Mouse (Mus musculus) 3134 (cell line): ENCODE results near the gene Chn1.

ENCODE experiments used
- DNase-seq: peaks from one replicate; pipeline ENCODE4 v3.0.0-alpha.2; 2011; ENCODE audit warnings: low spot score; ENCODE audit not compliant: insufficient read length; ENCODE audit errors: extremely low read depth

Gene Chn1

DNA sequence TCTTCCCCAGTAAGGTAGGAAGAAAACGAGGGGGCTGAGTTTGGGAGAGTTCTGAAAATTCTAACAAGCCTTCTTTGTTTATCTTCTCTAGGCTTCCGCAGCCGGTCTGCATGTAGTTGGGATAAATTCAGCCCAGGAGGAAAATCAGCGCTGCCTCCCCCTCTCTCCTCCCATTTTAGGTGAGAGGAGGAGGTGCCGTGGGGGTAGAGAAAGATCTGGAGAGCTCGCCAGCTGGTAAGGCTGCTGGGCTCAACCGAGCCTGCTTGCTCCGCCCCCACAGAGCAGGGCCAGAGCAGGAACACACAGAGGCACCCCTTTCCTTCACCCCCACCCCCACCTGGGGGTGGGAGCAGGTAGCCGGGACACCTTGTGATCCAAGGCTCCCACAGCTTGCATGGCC lies 178.4 kb downstream of the Chn1 start:
- DNase-seq, result no peak

DNA sequence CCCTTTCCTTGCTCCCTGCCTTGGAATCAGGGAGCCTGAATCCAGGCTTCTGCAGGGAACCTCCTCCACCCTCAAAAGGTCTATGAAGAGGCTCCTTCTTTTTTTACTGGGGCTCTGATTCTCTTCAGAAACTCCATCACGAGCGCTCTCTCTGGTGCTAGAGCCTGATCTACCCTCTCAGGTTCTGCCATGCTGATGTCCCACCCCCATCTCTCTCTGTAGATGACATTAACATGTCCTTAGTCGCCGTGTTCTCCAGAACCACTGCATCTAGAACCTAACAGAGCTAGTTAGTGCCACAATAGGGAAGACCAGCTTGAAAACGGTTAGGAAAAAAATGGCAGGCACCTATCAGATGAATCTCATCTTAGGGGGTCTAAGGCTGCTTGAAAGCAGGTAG lies 178.8 kb downstream of the Chn1 start:
- DNase-seq, result no peak

DNA sequence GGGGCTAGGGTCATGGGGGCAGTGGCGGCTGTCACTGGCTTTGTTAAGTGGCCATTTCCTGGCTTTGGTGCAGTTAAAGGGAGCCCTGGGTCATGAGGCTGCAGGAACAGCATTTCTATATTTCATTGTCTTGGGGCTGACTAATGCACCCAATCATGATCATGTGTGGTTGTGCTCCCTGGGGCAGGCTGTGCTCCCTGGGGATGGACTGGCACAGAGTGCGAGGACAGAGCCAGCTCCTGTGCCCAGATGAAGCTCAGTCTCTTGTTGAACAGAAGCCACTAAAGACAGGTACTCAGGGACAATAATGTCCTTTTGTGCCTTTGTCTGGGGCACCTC lies 182.1 kb downstream of the Chn1 start:
- DNase-seq, result peak; percentile 36

DNA sequence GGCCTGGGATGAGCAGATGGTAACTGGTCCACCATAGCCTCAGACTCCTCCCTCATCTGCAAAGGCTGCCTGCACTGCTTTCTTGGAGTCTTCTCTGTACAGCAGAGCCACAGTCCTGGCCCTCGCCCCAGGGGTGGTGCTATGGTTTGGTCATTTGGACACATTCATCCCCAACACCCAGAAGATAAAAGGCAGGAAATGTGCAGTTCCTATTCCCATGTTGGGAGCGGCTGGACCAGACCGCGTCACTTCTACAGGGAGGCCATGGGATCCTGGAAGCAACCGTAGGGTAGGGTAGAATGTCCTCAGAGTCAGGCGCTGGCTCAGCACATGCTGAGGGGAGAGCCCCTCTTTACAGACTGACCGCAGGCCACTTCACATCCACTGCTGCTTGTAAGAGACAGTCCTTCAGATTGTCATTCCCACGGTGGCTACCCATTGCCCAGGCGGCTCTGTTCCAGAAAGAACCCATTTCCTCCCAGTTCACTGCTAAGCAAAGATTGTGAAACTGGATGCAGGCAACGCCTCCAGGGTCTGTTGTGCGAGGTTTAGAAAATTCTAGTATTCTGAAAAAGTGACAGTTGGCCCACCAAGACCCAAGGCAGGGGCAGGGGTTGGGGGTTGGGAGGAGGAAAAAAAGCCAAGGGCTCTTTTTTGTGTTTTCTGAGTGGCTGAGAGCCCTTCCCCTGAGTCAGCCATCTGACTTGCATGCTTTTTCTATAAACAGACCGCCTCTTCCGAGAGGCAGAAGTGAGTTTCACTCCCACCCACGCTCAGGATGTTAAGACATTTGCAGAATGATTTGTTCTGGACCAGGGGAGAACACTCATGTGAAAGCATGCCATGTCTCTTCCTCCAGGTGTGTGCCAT lies 182.7 kb downstream of the Chn1 start:
- peak; percentile 48 for DNase-seq

DNA sequence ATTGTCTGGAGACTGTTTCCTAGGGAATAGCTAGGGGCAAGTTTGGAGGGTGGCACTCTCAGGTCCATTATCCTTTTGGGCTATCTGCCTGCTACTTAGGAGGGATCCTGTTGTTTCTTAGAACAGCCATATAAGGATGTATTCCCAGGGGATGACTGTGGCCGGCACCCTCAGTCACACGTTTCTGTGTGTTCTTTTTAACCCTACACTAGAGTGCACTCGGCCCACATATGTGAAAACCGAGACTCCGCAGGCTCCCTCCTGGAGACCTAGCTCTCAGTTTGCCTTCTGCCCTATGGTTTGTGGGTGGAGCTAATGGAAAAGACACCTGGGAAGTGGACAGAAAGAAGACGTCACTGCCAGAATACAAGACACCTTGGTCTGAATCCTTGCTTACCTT lies 183.9 kb downstream of the Chn1 start:
- no peak for DNase-seq

DNA sequence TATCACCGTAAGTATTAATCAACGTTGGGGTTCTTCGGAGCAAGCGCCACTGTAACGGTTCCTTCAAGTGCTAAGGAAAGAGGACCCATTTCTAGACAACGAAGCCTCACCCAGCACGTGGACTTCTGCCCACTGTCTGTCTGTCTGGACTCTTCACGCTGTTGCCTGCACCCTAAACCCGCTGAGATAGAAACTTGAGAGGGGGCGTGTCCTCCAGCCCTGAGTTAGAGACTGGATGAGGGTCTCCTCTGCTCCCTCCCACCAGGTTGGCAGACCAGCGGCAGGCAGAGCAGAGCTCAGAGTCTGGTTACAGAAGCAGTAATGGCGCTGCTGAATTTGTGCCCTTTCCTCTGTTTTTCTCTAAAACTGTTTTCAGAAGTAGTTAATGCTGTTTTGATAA lies 185.0 kb downstream of the Chn1 start:
- DNase-seq, result no peak

DNA sequence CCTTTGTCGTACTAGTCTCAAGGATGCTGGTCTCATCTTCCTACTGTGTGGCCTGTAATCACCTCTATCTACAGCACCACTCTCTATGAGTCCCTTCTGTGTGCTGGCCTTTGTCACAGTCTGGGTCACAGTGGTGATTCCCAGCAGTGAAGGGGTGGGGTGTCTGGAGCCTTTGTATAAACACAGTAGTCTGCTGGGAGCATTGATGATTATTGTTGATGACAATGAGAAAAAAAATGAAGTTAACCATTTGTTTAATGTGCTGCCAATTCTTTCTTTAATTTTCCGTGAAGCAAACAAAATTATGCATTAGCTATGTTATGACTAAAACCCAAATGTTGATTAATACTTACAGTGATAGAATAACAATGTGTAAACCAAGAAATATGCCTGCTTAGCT lies 186.2 kb downstream of the Chn1 start:
- no peak for DNase-seq

DNA sequence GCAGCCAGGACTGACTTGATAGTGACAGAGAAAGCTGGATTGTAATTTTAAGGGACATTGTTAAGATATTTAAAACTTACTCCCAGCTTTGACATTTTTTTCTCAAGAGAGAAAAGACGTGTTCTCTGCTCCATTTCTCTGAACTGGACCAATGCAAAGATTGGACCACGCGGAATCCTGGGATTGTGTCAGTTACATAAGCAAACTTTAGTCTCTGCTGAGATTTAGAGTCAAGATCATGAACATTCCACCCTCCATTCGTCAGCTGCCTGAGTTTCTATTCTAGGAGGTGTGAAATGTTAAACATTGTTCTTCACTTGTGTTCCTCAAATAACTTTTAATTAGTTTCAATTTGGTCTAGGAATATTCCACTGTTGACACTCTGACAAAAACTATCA lies 188.0 kb downstream of the Chn1 start:
- DNase-seq, result no peak

DNA sequence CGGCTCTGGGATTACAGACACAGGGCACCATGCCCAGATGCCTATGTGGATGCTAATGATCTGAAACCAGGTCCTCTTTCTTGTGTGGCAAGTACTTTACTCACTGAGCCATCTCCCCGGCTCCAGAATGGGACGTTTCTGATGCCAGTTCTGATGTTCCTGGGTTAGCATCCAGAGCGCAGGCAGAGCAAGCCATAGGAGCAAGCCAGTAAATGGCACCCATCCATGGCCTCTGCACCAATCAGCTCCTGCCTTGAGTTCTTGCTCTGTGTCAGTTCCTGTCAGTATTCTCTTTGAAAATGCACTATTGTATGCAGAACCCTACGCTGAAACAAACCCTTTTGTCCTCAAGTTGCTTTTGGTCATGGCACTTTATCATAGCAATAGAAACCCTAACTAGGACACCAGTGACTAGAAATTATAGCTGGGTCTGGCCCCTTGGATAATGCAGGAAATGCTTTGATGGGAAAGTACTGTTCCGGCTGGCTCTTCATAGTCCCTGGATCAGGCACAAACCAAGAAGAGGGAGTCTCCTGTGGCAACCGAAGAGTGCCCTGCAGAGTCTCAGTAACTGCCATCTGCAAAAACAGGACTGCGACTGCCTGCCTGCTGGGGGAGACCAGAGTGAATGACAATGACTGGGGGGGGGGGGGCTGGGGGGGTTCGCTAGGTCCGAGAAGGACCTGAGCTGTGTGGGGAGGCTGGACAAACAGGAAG lies 188.6 kb downstream of the Chn1 start:
- no peak for DNase-seq

DNA sequence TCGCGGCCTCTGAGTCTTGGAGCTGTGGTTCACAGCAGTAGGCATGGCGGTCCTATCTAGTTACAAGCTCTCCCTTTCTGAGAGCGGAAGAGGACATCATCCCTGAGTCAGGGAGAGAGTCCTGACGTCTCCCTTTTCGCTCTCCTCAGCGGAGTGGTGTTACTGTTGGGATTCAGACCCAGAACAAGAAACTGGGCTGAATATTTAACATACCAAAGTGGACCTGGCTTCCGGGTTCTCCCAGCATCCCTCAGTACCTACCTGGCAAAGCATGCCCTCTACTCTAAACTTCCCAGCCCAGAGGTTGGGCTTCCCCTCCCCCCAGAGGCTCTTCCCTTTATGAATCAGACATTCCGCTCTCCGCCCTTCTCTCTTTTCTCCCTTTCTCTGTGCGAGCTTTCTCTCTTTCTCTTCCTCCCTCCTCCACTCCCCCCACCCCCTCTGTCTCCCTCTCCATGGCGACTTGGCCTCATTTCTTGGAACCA lies 189.8 kb downstream of the Chn1 start:
- DNase-seq, result peak; percentile 35

DNA sequence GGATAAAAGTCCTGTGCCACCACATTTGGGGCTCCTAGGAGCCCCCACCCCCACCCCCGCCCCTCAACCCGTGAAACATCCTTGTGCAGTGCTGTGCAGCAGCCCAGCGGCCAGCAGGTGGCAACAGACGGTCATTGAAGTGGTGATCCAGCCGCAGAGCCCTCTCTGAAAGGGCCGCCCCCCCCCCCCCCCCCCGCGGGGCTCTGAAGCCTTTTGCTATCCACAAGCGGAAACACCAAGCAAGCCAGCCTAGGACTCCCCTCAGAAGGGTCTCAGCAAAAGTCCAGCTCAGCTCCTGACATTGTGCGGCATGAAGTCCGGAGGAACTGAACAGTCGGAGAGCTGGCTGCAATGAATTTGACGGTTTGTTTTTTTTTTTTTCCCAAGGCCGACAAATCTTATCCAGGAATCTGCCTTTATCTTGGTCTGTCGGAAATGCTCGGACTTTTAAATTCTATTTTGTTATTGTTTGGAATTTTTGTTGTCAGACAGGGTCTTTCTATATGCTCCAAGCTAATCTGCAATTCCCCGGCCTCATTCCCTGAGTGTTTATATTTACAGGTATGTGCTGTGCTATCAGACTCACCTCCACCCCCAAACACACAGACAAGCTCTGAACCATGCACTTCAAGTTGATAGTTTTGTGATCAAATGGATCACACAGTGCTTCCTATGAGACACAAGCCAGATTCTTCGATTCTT lies 190.3 kb downstream of the Chn1 start:
- peak; percentile 73 for DNase-seq

DNA sequence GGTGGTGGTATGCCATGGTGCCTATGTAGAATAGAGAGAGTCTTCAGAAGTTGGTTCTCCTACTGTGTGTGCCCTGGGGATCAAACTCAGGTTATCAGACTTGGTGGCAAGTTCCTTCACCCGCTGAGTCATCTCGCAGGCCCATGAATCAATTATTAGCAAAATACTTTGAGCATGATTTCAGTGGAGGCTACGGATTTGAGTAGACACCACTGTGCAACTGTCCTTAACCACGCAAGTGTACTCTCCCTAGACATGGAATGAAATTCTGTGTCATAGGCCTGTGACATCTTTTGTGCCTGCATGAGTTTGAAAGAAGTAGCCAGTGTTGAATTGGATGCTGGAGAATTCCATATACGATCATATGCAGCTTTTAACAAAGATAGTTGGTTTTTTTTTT lies 194.4 kb downstream of the Chn1 start:
- no peak for DNase-seq

DNA sequence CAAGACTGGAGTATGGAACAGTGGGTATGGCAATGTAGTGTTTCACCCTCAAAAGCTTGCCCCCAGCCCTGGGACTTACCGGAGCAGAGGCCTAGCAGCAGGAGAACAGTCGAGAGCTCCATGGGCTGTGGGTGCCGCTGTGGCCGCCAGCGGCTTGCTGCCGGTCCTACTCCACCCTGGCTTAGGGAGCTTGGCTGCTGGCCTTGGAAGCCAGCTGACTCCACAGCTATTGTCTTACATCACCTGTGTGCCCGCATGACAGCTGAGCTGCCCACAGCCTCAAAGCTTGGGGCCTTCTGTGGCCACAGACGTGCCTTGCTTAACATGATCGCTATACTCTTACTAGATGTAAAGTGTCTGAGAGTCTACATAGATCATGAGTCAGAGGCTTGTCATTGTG lies 195.0 kb downstream of the Chn1 start, which contains the start of gene Chrna1:
Gene Chrna1 (minus strand): TSS at position 173 of the 400 bp plus-strand sequence.
- DNase-seq, result no peak

DNA sequence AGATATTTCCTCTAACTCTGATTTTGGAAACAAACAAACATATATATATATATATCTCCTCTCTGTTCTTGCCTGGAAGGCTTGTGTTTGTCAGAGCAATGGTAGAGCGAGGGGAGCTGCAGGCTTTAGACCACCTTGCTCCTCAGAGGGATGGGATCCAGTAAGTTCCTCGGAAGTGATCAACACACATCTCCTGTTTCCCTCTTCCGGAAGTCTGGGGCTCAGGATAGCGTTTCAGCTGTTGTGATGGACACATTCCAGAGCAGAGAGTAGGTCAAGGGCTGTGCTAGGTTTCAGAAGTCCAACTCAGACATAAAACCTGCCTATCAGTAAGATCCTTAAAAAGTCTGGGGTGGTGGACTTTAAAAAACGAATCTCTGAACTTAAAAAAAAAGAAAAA lies 196.0 kb downstream of the Chn1 start:
- no peak for DNase-seq

DNA sequence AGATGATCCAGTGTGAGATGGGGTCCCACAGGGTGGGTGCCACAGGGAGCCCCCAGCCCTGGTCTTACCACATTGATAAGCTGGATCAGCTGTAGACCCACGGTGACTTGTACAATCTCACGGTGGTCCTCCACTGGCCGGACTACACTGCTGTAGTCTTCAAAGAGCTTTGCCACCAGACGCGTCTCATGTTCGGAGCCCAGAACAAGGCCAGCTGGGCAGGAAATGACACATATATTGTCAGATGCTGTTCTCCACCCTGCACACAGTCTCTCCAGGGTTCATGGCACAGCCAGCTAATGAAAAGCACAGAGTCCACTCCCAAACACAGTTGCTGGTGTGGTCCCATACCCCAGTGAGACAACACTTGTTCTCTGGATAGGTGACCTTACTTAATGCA lies 200.7 kb downstream of the Chn1 start:
- DNase-seq, result no peak

DNA sequence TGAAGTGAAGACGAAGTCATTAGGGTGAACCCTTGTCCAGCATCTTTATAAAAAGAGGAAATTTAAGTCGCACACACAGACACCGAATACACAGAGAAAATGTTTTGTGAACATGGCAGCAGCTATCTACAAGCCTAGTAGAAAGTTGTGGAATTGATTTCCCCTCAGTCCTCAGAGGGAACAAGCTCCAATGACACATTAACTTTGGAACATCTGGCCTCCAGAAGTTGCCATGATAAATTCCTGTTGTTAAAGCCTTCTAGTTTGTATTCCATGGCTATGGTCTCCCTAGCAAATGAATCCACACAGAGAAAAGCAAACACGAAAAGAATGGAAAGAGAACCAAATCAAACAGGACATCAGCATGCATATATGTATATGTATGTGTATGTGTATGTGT lies 201.6 kb downstream of the Chn1 start:
- DNase-seq, result no peak

DNA sequence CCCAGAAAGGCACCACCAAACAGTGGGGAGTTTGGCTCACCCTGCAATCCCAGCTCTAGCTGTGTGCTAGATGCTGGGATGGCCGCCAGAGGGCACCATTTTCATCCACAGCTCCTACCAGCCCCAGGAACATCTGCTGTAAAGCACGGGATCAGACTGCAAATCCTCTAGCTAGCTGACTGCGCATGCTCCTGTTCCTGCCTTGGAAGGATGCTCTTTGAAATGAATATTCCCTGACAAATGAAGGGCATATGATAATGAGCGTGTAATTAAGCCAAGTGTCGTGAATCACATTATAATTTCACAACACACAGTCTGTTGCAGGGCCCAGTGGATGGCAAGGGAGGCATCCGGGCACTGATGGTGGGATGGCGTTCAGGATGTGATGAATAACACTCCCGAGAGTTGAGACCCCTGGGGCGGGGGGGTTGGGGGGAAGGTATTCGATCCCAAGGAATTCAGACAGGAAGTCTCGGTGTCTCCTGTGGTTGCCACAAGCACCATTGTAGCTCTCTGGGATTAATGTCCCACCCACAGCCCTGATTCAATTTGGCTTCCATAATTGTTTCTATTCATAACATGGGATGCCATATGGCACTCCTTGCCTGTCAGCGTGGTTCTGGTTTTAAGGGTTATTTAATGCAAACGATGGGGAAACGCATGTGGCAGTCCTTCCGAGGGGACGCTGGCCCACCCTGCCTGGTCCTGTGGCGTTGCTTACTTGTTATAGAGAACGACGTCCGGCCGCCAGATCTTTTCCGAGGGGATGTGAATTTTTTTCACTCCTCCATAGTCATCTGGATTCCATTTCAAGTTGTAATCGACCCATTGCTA lies 202.4 kb downstream of the Chn1 start:
- DNase-seq, result no peak

DNA sequence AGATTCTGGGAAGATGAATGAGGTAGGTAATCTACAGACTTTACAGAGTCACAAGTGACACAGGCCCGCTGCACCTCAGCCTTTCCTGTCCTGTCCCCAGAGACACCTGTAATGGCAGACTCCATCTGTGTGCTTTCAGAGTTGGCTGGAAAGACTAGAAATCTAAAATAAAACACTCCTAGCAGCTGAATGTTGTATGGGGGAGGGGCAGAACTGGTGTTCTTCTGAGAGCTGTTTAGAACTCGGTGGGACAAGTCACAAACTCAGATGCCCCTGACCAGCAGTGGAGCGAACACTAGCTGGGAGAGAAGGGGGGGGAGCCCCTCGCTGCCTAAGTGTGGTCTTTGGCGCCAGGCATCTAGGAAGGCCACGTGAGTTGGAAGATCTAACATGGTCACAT lies 203.2 kb downstream of the Chn1 start:
- DNase-seq, result no peak

DNA sequence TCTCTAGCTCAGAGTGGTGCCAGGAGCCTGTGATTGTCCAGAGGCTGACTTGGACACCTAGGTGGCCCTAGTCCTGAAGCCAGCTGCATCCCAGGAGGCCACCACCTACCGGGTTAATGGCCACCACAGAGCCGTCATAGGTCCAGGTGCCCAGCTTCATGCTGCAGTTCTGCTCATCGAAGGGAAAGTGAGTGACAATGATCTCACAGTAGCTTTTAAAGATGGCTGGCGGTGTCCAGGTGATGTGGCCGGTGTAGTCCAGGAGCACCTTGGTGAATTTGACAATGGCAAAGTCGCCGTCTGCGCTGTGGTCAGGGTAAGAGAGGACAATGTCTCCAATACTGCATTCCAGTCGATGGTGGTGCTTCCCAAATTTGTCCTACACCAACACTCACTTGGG lies 203.8 kb downstream of the Chn1 start:
- DNase-seq, result no peak

DNA sequence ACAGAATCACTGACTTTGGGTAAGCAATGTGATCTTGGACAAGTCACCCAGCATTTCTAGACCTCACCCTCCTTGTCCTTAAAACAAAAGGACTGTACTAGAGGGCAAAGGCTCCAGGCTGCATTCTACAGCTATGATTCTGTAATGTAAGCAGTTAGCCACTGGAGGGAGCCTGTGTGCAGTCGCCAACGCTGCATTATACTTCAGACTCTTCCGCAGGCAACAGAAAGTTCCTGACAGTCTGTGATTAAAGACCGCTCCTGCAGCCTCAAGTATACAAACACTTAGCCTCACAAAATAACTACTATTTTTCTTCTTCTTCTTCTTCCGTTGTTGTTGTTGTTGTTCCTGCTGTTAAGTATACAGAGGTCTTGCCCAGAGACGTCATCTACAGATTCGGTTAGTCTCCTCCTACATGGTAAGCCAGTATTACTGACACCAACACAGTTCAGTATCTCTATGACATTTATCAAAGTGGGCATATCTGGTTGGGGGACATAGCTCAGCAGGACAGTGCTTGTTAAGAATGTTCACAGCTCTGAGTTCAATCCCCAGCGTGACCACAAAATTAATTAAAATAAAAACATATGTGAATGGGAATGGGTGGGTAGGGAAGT lies 208.0 kb downstream of the Chn1 start:
- no peak for DNase-seq
